Mouse (Mus musculus) stomach, embryonic 15.5 days (tissue): ENCODE measurements around the gene Pou6f2. TPM values are rescaled to one million over a fixed set of nuclear protein-coding genes. Genes with fewer than 3 reads are reported as not detected.

Experiments used
- ATAC-seq: fragments of 200-750 bp; cut with Nextera tagmentation; 2 replicates; pipeline ENCODE4 v1.8.0; 2017; ENCODE audit warnings: low read depth, moderate number of reproducible peaks, moderate TSS enrichment; ENCODE audit not compliant: insufficient read depth, low FRiP score
- H3K27ac ChIP-seq: fragments of 300-500 bp; sonication (generic); 2 replicates; pipeline ENCODE4 v1.5.1; 2015; ENCODE audit warnings: mild to moderate bottlenecking, inconsistent platforms
- H3K27me3 ChIP-seq: fragments of 300-500 bp; sonication (generic); replicated peaks from 2 replicates; pipeline ENCODE4 v1.6.1; 2015; ENCODE audit warnings: inconsistent platforms
- H3K36me3 ChIP-seq: fragments of 300-500 bp; sonication (generic); 2 replicates; pipeline ENCODE4 v1.6.1; 2015; ENCODE audit warnings: inconsistent platforms
- H3K4me1 ChIP-seq: fragments of 300-500 bp; sonication (generic); 2 replicates; pipeline ENCODE4 v1.6.1; 2015; ENCODE audit warnings: inconsistent platforms
- H3K4me2 ChIP-seq: fragments of 300-500 bp; sonication (generic); 2 replicates; pipeline ENCODE4 v1.6.1; 2015; ENCODE audit warnings: mild to moderate bottlenecking, inconsistent platforms
- H3K4me3 ChIP-seq: fragments of 300-500 bp; sonication (generic); replicated peaks from 2 replicates; pipeline ENCODE4 v1.5.1; 2015; ENCODE audit warnings: inconsistent platforms
- H3K9ac ChIP-seq: fragments of 300-500 bp; sonication (generic); 2 replicates; pipeline ENCODE4 v1.6.1; 2015; ENCODE audit warnings: inconsistent platforms
- H3K9me3 ChIP-seq: fragments of 300-500 bp; sonication (generic); 2 replicates; pipeline ENCODE4 v1.6.1; 2016; ENCODE audit warnings: inconsistent platforms
- WGBS: fragments of 180-500 bp; shearing (Covaris S2); methylation state at CpG from one replicate; pipeline ENCODE4 v1.1.7; 2015; 5-methylcytosine and 5-hydroxymethylcytosine counted together
- polyA plus RNA-seq: library from polyadenylated mRNA; unstranded; fragments of >200 nt; fragmentation: Nextera tagmentation; extraction: Ambion mirVana; gene quantifications from 2 replicates; pipeline ENCODE4 v1.2.1, GENCODE M21; 2015

Gene Pou6f2
- polyA plus RNA-seq, 1 experiment from 2014 or later: 0.04 TPM

DNA sequence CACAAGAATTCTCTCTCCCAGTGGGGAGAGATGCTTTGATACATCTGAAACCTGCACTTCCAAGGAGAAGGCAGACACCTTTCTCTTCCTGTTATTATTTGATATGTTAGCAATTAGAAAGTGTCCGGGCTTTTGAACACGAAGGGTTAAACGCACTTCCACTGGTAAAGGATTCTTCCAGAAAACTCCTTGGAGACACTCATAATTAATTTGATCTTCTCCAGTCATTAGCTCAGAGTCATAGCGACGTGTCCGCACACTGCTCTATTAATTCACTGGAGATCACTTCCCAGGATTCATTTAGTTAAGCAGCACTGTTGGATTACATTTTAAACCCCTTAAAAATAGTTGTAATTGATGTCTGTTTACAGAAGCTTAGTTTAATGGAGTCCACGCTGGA is 88.5 kb downstream of the Pou6f2 start:
- Histone ChIP-seq H3K9ac (no peak overlapping the region), H3K4me3 (no peak overlapping the region), H3K4me2 (no peak overlapping the region), H3K4me1 (no peaks in the 10 kb centered on the region), H3K9me3 (no peaks in the 10 kb centered on the region), H3K27ac (no peak overlapping the region), H3K27me3 (no peaks in the 10 kb centered on the region), H3K36me3 (no peaks in the 10 kb centered on the region)
- WGBS: 42% methylated on average over 7 of the region's 7 CpGs
- ATAC-seq: no peak

DNA sequence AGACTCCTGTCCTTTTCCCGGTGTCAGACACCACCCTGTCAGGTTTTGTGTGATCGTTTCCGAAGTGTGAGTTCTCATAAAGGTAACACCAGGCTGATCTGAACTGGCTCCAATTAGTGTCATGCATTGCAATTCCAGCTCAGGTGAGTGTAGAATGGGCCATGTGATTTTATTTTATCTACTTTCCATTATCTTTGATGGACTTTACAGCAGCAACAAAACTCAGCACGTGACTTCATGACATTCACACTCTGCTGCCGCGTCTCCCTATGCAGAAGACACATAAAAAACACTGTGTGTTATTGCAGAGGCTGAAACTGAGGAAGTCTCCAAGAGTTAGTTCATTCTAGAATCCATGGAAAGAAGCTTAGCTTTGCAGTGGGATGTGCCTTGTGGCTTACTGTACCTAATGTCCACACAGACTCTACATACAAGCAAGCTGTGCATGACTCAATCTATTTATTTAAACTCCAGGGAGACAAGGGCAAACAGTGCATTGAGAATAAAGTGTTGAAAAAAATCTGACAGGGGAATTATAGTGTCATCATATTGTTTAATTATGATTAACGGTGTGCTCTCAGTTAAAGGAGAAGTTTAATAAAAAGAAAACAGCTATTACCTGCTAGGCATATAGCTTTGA is 90.9 kb downstream of the Pou6f2 start:
- Histone ChIP-seq H3K27me3 (no peaks in the 10 kb centered on the region), H3K4me3 (no peak overlapping the region), H3K4me2 (no peak overlapping the region), H3K9me3 (no peaks in the 10 kb centered on the region), H3K36me3 (no peaks in the 10 kb centered on the region), H3K4me1 (no peaks in the 10 kb centered on the region), H3K9ac (no peak overlapping the region), H3K27ac (no peak overlapping the region)
- ATAC-seq: no peak; the same call in 1 of the 2 replicates
- 76% methylated on average over 7 of the region's 7 CpGs for WGBS

DNA sequence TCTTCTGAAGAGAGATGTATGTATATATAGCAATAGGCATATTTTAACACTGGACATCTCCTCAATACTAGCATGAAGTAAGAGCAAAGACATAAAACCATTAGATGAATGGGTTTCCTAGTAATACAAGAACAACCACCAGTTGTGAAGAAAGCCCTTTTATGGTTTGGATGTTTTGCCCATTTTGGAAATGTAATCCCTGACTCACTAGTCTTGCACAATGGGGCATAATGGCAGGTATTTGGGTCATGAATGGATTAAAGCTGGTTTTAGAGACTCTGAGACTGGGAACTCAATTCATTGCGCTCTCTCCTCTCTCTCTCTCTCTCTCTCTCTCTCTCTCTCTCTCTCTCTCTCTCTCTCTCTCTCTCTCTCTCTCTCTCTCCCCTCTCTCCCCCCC is 97.5 kb downstream of the Pou6f2 start:
- Histone ChIP-seq H3K27ac (no peak overlapping the region), H3K27me3 (no peaks in the 10 kb centered on the region), H3K9ac (no peak overlapping the region), H3K4me3 (no peak overlapping the region), H3K36me3 (no peaks in the 10 kb centered on the region), H3K4me2 (no peak overlapping the region), H3K9me3 (no peaks in the 10 kb centered on the region), H3K4me1 (no peaks in the 10 kb centered on the region)
- ATAC-seq: no peak
- 67% methylated on average over 1 of the region's 1 CpGs for WGBS

DNA sequence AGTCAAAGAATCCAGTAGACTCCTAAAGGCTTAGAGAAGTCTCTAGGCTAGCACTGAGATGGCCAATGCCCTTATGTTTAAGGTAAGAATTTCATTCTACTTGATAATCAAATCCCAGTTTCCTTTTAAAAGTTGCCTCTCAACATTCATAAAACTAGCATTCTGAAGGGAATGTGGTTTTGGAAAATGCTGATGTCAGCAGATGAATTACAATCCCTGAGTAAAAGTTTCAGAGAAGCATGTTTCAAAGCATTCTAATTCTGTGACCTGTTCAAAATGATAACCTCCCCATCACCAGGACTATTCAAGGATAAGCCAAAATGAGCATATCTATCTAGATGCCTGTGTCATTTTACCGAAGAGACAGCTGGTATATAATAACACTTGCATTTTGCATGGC is 104.0 kb downstream of the Pou6f2 start:
- no peaks in the 10 kb centered on the region for H3K9me3 ChIP-seq
- no peaks in the 10 kb centered on the region for H3K27me3 ChIP-seq
- no peaks in the 10 kb centered on the region for H3K4me1 ChIP-seq
- no peak overlapping the region for H3K4me3 ChIP-seq
- H3K4me2 ChIP-seq: no peak overlapping the region
- H3K36me3 ChIP-seq: no peaks in the 10 kb centered on the region
- ATAC-seq: no peak
- H3K27ac ChIP-seq: no peak overlapping the region
- WGBS: 88% methylated on average over 1 of the region's 1 CpGs
- no peak overlapping the region for H3K9ac ChIP-seq

DNA sequence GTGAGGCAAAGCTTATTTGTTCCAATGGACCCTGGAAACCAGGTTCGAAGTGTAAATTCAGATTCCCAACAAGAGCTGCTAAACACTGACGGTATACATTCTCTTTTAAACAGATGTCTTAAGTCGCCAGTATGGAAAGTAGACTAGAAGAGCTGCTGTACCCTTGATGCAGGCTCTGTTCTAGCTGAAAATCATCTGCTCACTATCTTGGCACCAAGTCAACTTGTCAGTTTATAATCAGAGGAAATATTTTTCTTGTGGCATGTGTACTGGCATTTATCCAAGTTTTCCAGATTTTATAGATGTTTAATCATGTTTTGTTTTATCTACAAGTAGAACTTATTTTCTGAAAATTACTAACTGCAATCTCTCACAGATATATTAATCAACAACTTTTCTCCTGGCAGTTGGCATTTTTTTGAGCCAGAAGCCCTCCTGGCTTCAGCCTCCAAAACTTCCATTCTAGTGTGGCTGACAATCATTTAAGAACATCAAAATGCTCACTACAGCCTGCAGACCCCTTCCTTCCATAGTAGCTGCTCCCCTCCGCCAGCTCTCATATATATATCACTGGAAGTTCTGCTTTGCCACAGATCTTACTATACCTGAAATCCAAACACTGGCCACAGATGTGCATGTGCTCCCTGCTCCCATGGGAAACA is 107.1 kb downstream of the Pou6f2 start:
- no peaks in the 10 kb centered on the region for H3K9me3 ChIP-seq

DNA sequence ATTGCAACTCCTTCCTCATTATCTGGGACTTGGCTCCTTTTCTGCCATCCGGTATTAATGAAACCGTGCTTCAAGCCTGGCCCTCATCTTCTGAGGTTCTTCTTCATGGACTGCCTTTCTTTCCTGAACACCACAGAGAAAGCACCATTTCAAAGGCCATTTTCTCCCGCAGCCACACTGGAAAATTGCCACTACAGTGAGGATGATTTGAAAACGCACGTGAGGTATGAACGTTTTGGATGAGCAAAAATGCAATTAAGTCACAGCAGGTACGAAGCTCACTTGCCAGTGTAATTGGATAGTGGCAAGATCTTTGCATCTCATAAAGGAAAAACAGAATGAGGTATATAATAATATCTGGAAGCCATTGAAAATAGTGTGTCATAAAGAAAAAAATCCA is 110.0 kb downstream of the Pou6f2 start:
- 66% methylated on average over 7 of the region's 7 CpGs for WGBS
- Histone ChIP-seq H3K4me1 (no peaks in the 10 kb centered on the region), H3K4me2 (no peak overlapping the region), H3K27me3 (no peaks in the 10 kb centered on the region), H3K9ac (no peak overlapping the region), H3K36me3 (no peaks in the 10 kb centered on the region), H3K27ac (no peak overlapping the region), H3K9me3 (no peaks in the 10 kb centered on the region), H3K4me3 (no peak overlapping the region)
- no peak for ATAC-seq

More for the DNA sequence above, 107.1 kb downstream of the Pou6f2 start:
- Histone ChIP-seq H3K9ac (no peak overlapping the region), H3K4me1 (no peaks in the 10 kb centered on the region), H3K4me2 (no peak overlapping the region), H3K4me3 (no peak overlapping the region), H3K27me3 (no peaks in the 10 kb centered on the region), H3K27ac (no peak overlapping the region), H3K36me3 (no peaks in the 10 kb centered on the region)
- 55% methylated on average over 4 of the region's 4 CpGs for WGBS
- no peak for ATAC-seq

DNA sequence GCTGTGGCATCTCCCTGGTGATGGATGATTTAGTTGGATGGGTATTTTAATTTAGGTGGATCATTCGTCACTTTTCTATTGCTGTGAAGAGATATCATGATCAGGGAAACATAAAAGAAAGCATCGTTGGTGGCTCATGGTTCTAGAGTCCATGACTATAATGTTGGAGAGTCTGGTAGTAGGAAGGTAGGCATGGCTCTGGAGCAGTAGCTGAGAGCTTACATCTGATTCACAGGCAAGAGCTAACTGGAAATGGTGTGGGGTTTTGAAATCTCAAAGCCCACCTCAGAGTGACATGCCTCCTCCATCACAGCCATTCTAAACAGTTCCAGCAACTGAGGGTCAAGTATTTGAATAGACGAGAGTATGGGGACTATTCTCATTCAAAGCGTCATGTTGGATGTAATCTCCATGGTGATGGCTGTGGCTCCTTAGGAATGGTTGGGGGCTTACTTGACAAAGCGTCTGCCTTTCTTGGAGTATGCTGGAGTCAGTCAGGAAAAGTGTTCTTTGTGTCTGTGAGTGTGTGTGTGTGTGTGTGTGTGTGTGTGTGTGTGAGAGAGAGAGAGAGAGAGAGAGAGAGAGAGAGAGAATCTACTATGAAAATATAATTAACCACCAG is 115.0 kb downstream of the Pou6f2 start:
- 77% methylated on average over 5 of the region's 5 CpGs for WGBS
- Histone ChIP-seq H3K4me3 (no peak overlapping the region), H3K27ac (no peak overlapping the region), H3K4me1 (no peaks in the 10 kb centered on the region), H3K36me3 (no peaks in the 10 kb centered on the region), H3K9ac (no peak overlapping the region), H3K9me3 (no peaks in the 10 kb centered on the region), H3K4me2 (no peak overlapping the region), H3K27me3 (no peaks in the 10 kb centered on the region)
- ATAC-seq: no peak

DNA sequence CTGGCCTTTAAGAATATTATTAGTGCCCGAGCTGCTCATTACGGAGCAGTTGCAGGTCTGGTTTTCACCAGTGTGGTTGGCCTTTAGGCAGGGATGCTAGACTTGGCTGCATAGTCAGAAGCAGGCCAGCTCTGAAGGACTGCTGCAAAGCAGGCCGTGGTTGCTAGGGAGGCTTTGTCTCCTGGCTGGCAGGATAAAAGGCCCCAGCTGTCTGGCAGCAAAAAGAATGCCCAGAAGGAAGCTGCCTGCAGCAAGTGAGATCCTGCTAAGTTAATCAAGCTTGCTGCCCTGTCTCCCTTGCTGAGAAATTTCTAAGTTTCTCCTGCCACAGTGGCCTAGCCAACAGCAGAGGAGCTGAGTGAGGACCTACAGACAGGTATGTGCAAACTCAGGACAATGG is 116.4 kb downstream of the Pou6f2 start:
- Histone ChIP-seq H3K4me2 (no peak overlapping the region), H3K27ac (no peak overlapping the region), H3K4me1 (no peaks in the 10 kb centered on the region), H3K9ac (no peak overlapping the region), H3K9me3 (no peaks in the 10 kb centered on the region), H3K4me3 (no peak overlapping the region), H3K27me3 (no peaks in the 10 kb centered on the region), H3K36me3 (no peaks in the 10 kb centered on the region)
- 47% methylated on average over 3 of the region's 3 CpGs for WGBS
- no peak for ATAC-seq

DNA sequence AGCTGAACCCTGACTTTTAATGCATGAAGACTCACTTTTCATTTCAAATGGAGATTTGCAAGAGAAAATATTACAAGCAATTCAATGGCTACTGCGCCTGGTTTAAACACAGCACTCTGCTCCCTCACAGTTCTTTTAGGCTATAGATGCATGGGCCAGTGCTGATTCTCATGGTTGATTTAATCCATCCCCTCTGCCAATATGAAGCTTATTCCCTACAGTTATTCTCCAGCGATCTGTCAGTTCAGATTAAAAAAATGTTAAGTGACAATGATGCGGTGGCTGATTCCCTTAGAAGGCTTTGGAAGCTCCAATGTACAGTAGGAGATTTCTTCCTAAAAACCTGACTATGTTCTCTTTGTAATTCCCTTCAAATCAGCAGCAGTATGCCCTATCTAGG is 144.4 kb downstream of the Pou6f2 start:
- Histone ChIP-seq H3K27ac (no peak overlapping the region), H3K4me2 (no peak overlapping the region), H3K4me3 (no peak overlapping the region), H3K27me3 (no peaks in the 10 kb centered on the region), H3K9me3 (no peaks in the 10 kb centered on the region), H3K36me3 (no peaks in the 10 kb centered on the region), H3K4me1 (no peaks in the 10 kb centered on the region), H3K9ac (no peak overlapping the region)
- no peak for ATAC-seq
- 86% methylated on average over 3 of the region's 3 CpGs for WGBS

DNA sequence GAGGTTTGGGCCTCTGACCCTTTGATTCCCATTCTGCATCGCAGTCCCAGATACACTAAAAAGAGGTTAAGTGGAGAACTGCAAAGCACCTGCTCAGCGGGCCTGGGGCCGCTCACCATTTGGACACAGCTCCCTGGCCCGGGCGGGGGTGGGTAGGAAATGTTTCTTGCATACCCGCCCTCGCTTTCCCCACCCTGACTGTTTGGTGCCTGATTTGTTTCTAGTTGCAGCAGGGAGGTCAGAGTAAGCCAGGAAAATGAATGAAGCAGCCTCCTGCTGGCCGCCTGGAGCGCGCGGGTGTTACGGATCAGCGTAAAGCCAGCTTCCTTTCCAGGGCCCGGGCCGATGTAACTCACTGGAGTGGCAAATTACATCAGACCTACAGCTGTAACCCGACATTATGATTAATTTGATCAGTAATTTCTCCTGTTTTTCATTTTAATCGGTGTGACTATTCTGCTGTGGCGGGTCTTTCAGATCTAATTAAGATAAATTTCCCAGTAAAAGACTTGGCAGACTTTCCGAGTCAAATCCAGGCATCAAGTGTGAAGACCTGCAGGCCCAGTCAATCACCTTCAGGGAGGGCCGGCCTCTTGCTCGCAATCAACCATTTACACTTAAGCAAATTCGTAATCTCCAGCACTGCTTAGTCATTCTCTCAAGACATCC is 178.8 kb downstream of the Pou6f2 start:
- no peak overlapping the region for H3K4me3 ChIP-seq
- peak; percentile 60; the same call in 1 of the 2 replicates for ATAC-seq

DNA sequence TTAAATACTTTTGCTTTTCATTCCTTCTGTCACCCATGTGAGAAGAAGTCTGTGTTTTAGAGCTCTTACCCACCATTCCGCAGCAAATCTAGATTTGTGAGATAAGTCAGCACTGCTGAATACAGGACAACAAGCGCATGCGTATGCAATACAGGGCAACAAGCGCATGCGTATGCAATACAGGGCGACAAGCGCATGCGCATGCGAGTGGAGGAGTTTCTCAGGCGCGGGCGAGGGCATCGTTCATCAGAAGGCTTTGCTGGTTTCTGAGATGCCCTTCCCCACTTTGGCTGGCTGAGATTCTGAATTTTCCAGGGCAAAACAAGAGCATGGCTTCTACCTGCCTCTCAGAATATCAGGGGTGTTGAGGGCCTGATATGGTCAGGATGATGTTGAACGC is 186.2 kb downstream of the Pou6f2 start:
- Histone ChIP-seq H3K36me3 (no peaks in the 10 kb centered on the region), H3K9ac (no peak overlapping the region), H3K27ac (no peak overlapping the region), H3K9me3 (no peaks in the 10 kb centered on the region), H3K4me3 (no peak overlapping the region), H3K4me2 (no peak overlapping the region), H3K27me3 (no peaks in the 10 kb centered on the region), H3K4me1 (no peaks in the 10 kb centered on the region)
- no peak for ATAC-seq
- 92% methylated on average over 14 of the region's 14 CpGs for WGBS

More for the DNA sequence above, 178.8 kb downstream of the Pou6f2 start:
- Histone ChIP-seq H3K9ac (no peak overlapping the region), H3K36me3 (no peaks in the 10 kb centered on the region), H3K4me1 (no peaks in the 10 kb centered on the region), H3K9me3 (no peaks in the 10 kb centered on the region), H3K27me3 (no peaks in the 10 kb centered on the region), H3K4me2 (peak overlapping the region; percentile 26; the same call in 1 of the 2 replicates), H3K27ac (no peak overlapping the region)
- WGBS: 6% methylated on average over 22 of the region's 22 CpGs
